Mouse (Mus musculus): Measurements from ENCODE around the gene Ldlr.

Gene Ldlr

GRCm38 (mm10) chr9:21726218-21726975 is 3.1 kb downstream of the Ldlr start:
- DNase-seq, result no peak

GRCm38 (mm10) chr9:21728261-21728832 is 5.1 kb downstream of the Ldlr start:
- no peak for DNase-seq

GRCm38 (mm10) chr9:21729264-21729663 is 6.0 kb downstream of the Ldlr start:
- no peak for DNase-seq

- no peak for DNase-seq
These were observed 9.0 kb downstream of the Ldlr start for GRCm38 (mm10) chr9:21732288-21732687.

- peak; percentile 28 for DNase-seq
These were observed 10.2 kb downstream of the Ldlr start for GRCm38 (mm10) chr9:21733446-21733845.

GRCm38 (mm10) chr9:21733989-21734388 is 10.7 kb downstream of the Ldlr start:
- no peak for DNase-seq

GRCm38 (mm10) chr9:21735126-21735525 is 11.8 kb downstream of the Ldlr start:
- no peak for DNase-seq

- no peak for DNase-seq
These were observed 13.3 kb downstream of the Ldlr start for GRCm38 (mm10) chr9:21736580-21736979.

- peak; percentile 26 for DNase-seq
These were observed 13.9 kb downstream of the Ldlr start for GRCm38 (mm10) chr9:21737188-21737587.

GRCm38 (mm10) chr9:21738776-21739175 is 15.5 kb downstream of the Ldlr start:
- peak; percentile 25 for DNase-seq

GRCm38 (mm10) chr9:21740427-21740826 is 17.1 kb downstream of the Ldlr start:
- DNase-seq, result no peak

- DNase-seq, result no peak
These were observed 18.2 kb downstream of the Ldlr start for GRCm38 (mm10) chr9:21741514-21741913.

- peak; percentile 63 for DNase-seq
These were observed 24.0 kb downstream of the Ldlr start for GRCm38 (mm10) chr9:21747238-21747774.

- DNase-seq, result peak; percentile 99
These were observed 24.8 kb downstream of the Ldlr start for GRCm38 (mm10) chr9:21748033-21748432.

GRCm38 (mm10) chr9:21748491-21748890 is 25.2 kb downstream of the Ldlr start:
- DNase-seq, result peak; percentile 78

GRCm38 (mm10) chr9:21749382-21750118 is 26.3 kb downstream of the Ldlr start:
- DNase-seq, result peak; percentile 63

- peak; percentile 52 for DNase-seq
These were observed 27.1 kb downstream of the Ldlr start for GRCm38 (mm10) chr9:21750370-21750769.

GRCm38 (mm10) chr9:21751347-21751746 is 28.1 kb downstream of the Ldlr start:
- DNase-seq, result peak; percentile 71

- DNase-seq, result peak; percentile 49
These were observed 29.0 kb downstream of the Ldlr start for GRCm38 (mm10) chr9:21752252-21752792.

- peak; percentile 87 for DNase-seq
These were observed 30.7 kb downstream of the Ldlr start for GRCm38 (mm10) chr9:21754003-21754402.

- DNase-seq, result peak; percentile 65
These were observed 31.4 kb downstream of the Ldlr start for GRCm38 (mm10) chr9:21754516-21755321.

Measured in cerebellum, adult 9-11 months (tissue).